In the genomic region with DNA sequence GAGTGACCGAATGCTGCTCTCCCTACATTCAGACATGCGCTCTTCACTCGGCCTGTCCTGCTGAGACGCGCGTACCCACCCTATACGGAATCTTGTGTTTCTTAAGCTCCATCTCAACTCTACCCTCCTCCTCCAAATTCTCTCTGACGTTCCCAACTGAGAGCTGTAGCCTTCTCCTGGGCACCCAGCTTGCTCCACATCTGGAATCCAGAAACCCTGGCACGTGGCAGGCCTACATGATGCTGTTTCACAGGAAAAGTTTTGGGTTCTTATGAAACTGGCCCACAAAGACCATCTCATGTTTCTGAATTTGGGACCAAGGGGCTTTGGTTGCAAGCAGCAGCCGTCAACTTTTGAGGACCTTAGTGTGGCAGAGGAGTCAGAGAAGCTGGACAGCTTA, we compare ENCODE assay signal across 25 mouse cellular contexts. TPM values are rescaled to one million over a fixed set of nuclear protein-coding genes. Genes with fewer than 3 reads are reported as not detected.
"Had no signal": no experiment of that assay in that cellular context is flagged by ENCODE, and none has a peak within 500 bp of the region (broad histone marks: within the 10 kb centered on the region; RNA-seq: fewer than 3 reads in every experiment).

No protein-coding gene starts in this region.

- H3K4me3 ChIP-seq: layer of hippocampus, adult 2 months; limb, embryonic 10.5 days; limb, embryonic 13.5 days; liver, embryonic 13.5 days; midbrain, embryonic 12.5 days; midbrain, embryonic 15.5 days; myocyte; neural tube, embryonic 13.5 days had no signal

- H3K9ac ChIP-seq: limb, embryonic 13.5 days; liver, embryonic 13.5 days; lung, embryonic 14.5 days; midbrain, embryonic 12.5 days; midbrain, embryonic 15.5 days; neural tube, embryonic 13.5 days had no signal

- H3K36me3 ChIP-seq: limb, embryonic 10.5 days; limb, embryonic 13.5 days; liver, embryonic 13.5 days; midbrain, embryonic 12.5 days; midbrain, embryonic 15.5 days; neural tube, embryonic 13.5 days had no signal

- H3K27ac ChIP-seq: kidney, postnatal 0 days; layer of hippocampus, adult 2 months; limb, embryonic 10.5 days; limb, embryonic 13.5 days; liver, embryonic 13.5 days; midbrain, embryonic 12.5 days; midbrain, embryonic 15.5 days; neural tube, embryonic 13.5 days had no signal

- DNase-seq: kidney, postnatal 25 days; layer of hippocampus, adult 9-11 months; liver, embryonic 13.5 days; lung, embryonic 14.5 days; lung, postnatal 10 days; lung, postnatal 4 days; retina, postnatal 1 day; right cerebral cortex, postnatal 25 days; thymus, adult 18-20 months; thymus, postnatal 36 days had no signal

- H3K9me3 ChIP-seq: limb, embryonic 10.5 days; limb, embryonic 13.5 days; liver, embryonic 13.5 days; midbrain, embryonic 12.5 days; midbrain, embryonic 15.5 days; neural tube, embryonic 13.5 days had no signal

- H3K4me2 ChIP-seq: limb, embryonic 13.5 days; lung, embryonic 14.5 days; midbrain, embryonic 12.5 days; midbrain, embryonic 15.5 days; neural tube, embryonic 13.5 days had no signal

- ATAC-seq: midbrain, embryonic 15.5 days had no signal

RNA-seq across cellular contexts. Expression of a gene that starts 0.7 kb away (rescaled TPM):
- total RNA-seq: layer of hippocampus, adult 2 months; layer of hippocampus, postnatal 25 days; left cerebral cortex, adult 18-20 months; left cerebral cortex, postnatal 25 days; megakaryocyte progenitor cell, adult 5-6 weeks; megakaryocyte-erythroid progenitor cell, adult 5-6 weeks; monocyte, adult 5-6 weeks; neutrophil, adult 5-6 weeks had no signal
- polyA plus RNA-seq: midbrain, embryonic 15.5 days; myocyte had no signal

RNA-seq across cellular contexts. Expression of a gene that starts 37.5 kb away (rescaled TPM):
- total RNA-seq: megakaryocyte progenitor cell, adult 5-6 weeks; megakaryocyte-erythroid progenitor cell, adult 5-6 weeks; monocyte, adult 5-6 weeks; neutrophil, adult 5-6 weeks had no signal

RNA-seq across cellular contexts. Expression of a gene that starts 50.6 kb away (rescaled TPM):
- total RNA-seq: megakaryocyte progenitor cell, adult 5-6 weeks; megakaryocyte-erythroid progenitor cell, adult 5-6 weeks; monocyte, adult 5-6 weeks had no signal
